Mouse (Mus musculus) left cerebral cortex, postnatal 25 days (tissue): ENCODE data around the gene Rab3gap1. TPM values are rescaled to one million over a fixed set of nuclear protein-coding genes. Genes with fewer than 3 reads are reported as not detected.
A peak's percentile ranks its signal among the peaks of the same experiment; 100 is the strongest.

Experiments
- DNase-seq, 2 experiments: peaks; one replicate each; pipeline ENCODE4 v3.0.0; 2022; ENCODE audit warnings: low spot score in 2 of 2, mixed read lengths in 1 of 2
- intact Hi-C: fragments of 180-260 bp; cut with DNase I; formaldehyde crosslinking; loops from one replicate; pipeline ENCODE4 v1.15.1; 2025
- total RNA-seq, 2 experiments: library from RNA; stranded (reverse); gene quantifications; 2 replicates each; pipeline ENCODE4 v1.2.3; 2021

The Rab3gap1 gene
- total RNA-seq, 2 experiments from 2014 or later: 76.4 to 76.5 TPM

GRCm38 (mm10) chr1:127974082-127974481 lies 105.5 kb downstream of the Rab3gap1 start:
- DNase-seq: peak in 1 of 2 experiments; percentile 35
- intact Hi-C loops: loop anchor here (2.0 kb wide), 1 partner anchor 57 kb away; no protein-coding TSS in a partner anchor

- intact Hi-C loops: loop anchor here (1.0 to 2.0 kb wide), 3 partner anchors 17 to 55 kb away; no protein-coding TSS in a partner anchor
Measured at GRCm38 (mm10) chr1:127975676-127976075, 107.1 kb downstream of the Rab3gap1 start.

GRCm38 (mm10) chr1:127976106-127976505 lies 107.5 kb downstream of the Rab3gap1 start:
- intact Hi-C loops: loop anchor here (2.0 kb wide), 1 partner anchor 17 kb away; no protein-coding TSS in a partner anchor
- DNase-seq: no peak

More at GRCm38 (mm10) chr1:127975676-127976075, 107.1 kb downstream of the Rab3gap1 start:
- DNase-seq: peak; percentile 45 to 91

- DNase-seq: no peak
- intact Hi-C loops: no loop called here
Measured at GRCm38 (mm10) chr1:127978125-127978524, 109.6 kb downstream of the Rab3gap1 start.

- intact Hi-C loops: no loop called here
- DNase-seq: no peak
Measured at GRCm38 (mm10) chr1:127980911-127981559, 112.5 kb downstream of the Rab3gap1 start.

GRCm38 (mm10) chr1:127982268-127982667 lies 113.7 kb downstream of the Rab3gap1 start:
- intact Hi-C loops: no loop called here
- no peak for DNase-seq

GRCm38 (mm10) chr1:127983274-127983993 lies 114.9 kb downstream of the Rab3gap1 start:
- intact Hi-C loops: no loop called here
- DNase-seq: no peak

GRCm38 (mm10) chr1:127985391-127985790 lies 116.8 kb downstream of the Rab3gap1 start:
- intact Hi-C loops: no loop called here
- DNase-seq: no peak

GRCm38 (mm10) chr1:127988246-127988645 lies 119.7 kb downstream of the Rab3gap1 start:
- intact Hi-C loops: no loop called here
- no peak for DNase-seq

GRCm38 (mm10) chr1:127989387-127989786 lies 120.8 kb downstream of the Rab3gap1 start:
- no peak for DNase-seq
- intact Hi-C loops: no loop called here

GRCm38 (mm10) chr1:127989876-127990731 lies 121.5 kb downstream of the Rab3gap1 start:
- intact Hi-C loops: no loop called here
- no peak for DNase-seq

Other genes starting within 250 kb of the Rab3gap1 start
- gene Tmem163, start 189.2 kb upstream of the Rab3gap1 start, total RNA-seq: 10 to 100 TPM; 25.7 to 25.9 TPM
- gene Acmsd, start 139.4 kb upstream of the Rab3gap1 start, total RNA-seq: not detected
- gene Ccnt2, start 94.6 kb upstream of the Rab3gap1 start, total RNA-seq: 10 to 100 TPM; 61.3 to 68.8 TPM
- 1 to 10 TPM; 5.4 to 6.0 TPM for gene Map3k19, start 13.7 kb upstream of the Rab3gap1 start, total RNA-seq
- gene Zranb3, start 234.3 kb downstream of the Rab3gap1 start, total RNA-seq: 1 to 10 TPM; 6.3 to 6.7 TPM
- 100 to 1,000 TPM; 501 to 534 TPM for gene R3hdm1, start 234.5 kb downstream of the Rab3gap1 start, total RNA-seq